Mouse (Mus musculus) heart, adult 2 months (tissue): ENCODE measurements around the gene Adcy6.

Experiments
- CTCF ChIP-seq: fragments of 200-600 bp; IDR thresholded peaks from 2 replicates; pipeline ENCODE4 v1.8.1; 2022; ENCODE audit warnings: antibody characterized with exemption, mild to moderate bottlenecking, moderate library complexity
- POLR2A ChIP-seq: fragments of 200-500 bp; IDR thresholded peaks from 2 replicates; pipeline ENCODE4 v1.6.1; 2011; ENCODE audit warnings: mild to moderate bottlenecking, low read depth, low read length, control low read depth; ENCODE audit not compliant: insufficient read depth

GRCm38 (mm10) chr15:98608058-98608783 is 1.7 kb downstream of the Adcy6 start:
- TF ChIP-seq POLR2A (peak; percentile 15), CTCF (no peak)
